Comparison of ENCODE assay signal across 8 mouse cellular contexts in the genomic region with DNA sequence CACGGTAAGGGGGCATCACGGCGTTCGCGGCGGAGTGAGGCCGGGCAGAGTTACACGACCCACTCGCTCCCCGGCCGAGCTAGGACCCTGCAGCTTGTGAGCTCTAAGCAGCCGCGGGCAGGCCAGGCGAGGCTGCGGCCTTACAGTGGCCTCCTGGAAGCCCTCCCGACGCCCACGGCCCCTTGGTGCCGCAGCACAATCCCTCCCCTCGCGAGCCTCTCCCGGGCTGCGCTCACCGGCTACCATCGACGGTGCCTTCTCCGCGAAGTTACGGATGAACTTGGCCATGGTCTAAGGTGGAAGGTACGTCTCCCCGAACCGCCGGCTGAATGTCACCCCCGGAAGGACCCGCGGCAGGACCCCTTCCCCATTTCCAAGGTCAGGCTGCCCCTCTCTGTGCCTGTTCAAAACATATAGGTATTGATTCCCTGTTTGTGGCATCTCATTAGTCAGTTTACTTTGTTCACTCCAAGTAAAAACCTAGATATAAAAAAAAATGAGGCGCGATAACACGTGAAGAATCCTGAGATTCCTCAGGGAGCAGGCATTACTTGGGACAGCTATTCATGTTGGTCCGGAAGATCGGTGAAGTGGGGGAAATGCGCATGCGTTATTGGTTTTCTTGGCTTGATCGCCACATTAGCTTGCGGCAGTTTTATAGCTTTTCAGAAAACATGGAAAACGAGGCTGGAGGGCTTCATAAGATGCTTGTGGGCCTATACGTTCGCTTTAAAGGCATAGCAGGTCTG. TPM values are rescaled to one million over a fixed set of nuclear protein-coding genes. Genes with fewer than 3 reads are reported as not detected.
A peak's percentile ranks its signal among the peaks of the same experiment; 100 is the strongest.
DNase-seq lines count a peak whose midpoint lies in the region; ATAC-seq and TF ChIP-seq lines count a peak whose summit lies in the region.

A gene (minus strand): TSS at position 369 of the 749 bp plus-strand sequence.

- H3K4me1 ChIP-seq in cortical plate, adult 2 months (ENCODE audit: control insufficient read depth, insufficient read depth, low read length): no peaks in the 10 kb centered on the region
- peaks cover 25% of the 10 kb centered on the region for H3K4me1 ChIP-seq in megakaryocyte, embryonic 14.5 days

- peaks cover 33% of the 10 kb centered on the region for H3K36me3 ChIP-seq in megakaryocyte, embryonic 14.5 days (replicated peaks; ENCODE audit: low read length)

- no peak for TF ChIP-seq CTCF in cortical plate, adult 2 months (IDR thresholded peaks at IDR 0.05; ENCODE audit: extremely low read depth, insufficient read depth, low read length)

- peak; percentile 60; the same call in 1 of the 2 replicates for TF ChIP-seq POLR2A in cortical plate, adult 2 months (IDR thresholded peaks at IDR 0.05; ENCODE audit: extremely low read depth, insufficient read depth, low read length)

- H3K4me3 ChIP-seq in cortical plate, adult 2 months (ENCODE audit: insufficient read depth, low read length): peak within 1 kb of the TSS; percentile 99
- peak within 1 kb of the TSS; percentile 99 for H3K4me3 ChIP-seq in megakaryocyte, embryonic 14.5 days (replicated peaks)

- H3K27ac ChIP-seq in cortical plate, adult 2 months (ENCODE audit: insufficient read depth, low read length): peak within 1 kb of the TSS; percentile 95

- H3K27me3 ChIP-seq in megakaryocyte, embryonic 14.5 days (replicated peaks): no peaks in the 10 kb centered on the region

- no peaks in the 10 kb centered on the region for H3K9me3 ChIP-seq in megakaryocyte, embryonic 14.5 days

- peak; percentile 68 to 78 for DNase-seq in gastrocnemius, adult 8-10 months (ENCODE audit: low spot score in 2 of 2)
- DNase-seq in hindlimb bud, embryonic 11.5 days (ENCODE audit: extremely low spot score, low read depth, low spot score): peak; percentile 99
- peak; percentile 78 to 80 for DNase-seq in left cerebral cortex, adult 8-10 months (ENCODE audit: low spot score in 2 of 2)
- DNase-seq in right cerebral cortex, postnatal 10 days (ENCODE audit: low spot score in 2 of 2): peak; percentile 88 to 92
- peak; percentile 67 for DNase-seq in urinary bladder, postnatal 25 days (ENCODE audit: low spot score)

- ATAC-seq in activated CD4-positive, CD25-positive, alpha-beta regulatory T cell, adult 4 months: peak; percentile 52

RNA-seq across cellular contexts. Expression of the gene that starts here (rescaled TPM):
- polyA plus RNA-seq in activated CD4-positive, CD25-positive, alpha-beta regulatory T cell, adult 4 months (2017; shearing (Covaris generic)): 100 to 1,000 TPM; 538 to 670 TPM
- polyA plus RNA-seq in cortical plate, adult 2 months (2012; rRNA removed): 755 and 827 TPM in 2 replicates
- total RNA-seq in gastrocnemius, adult 8-10 months (2022): 100 to 1,000 TPM; 642 to 789 (median 713) TPM
- 100 to 1,000 TPM; 275 to 372 (median 321) TPM for total RNA-seq in left cerebral cortex, adult 8-10 months (2022)
- polyA plus RNA-seq in megakaryocyte, embryonic 14.5 days (2012; ENCODE audit: insufficient read depth, low replicate concordance): 26.7 and 39.7 TPM in 2 replicates

Comparison
In these comparisons a context has a peak if more than half of its experiments do, and no peak if none do; other contexts are left out.
1. Peak in every context shown above with its lines: DNase-seq, ATAC-seq, H3K4me3 ChIP-seq and H3K27ac ChIP-seq.
2. RNA of the gene that starts here (polyA plus RNA-seq): 755 to 827 TPM in cortical plate, adult 2 months and 538 to 670 TPM in activated CD4-positive, CD25-positive, alpha-beta regulatory T cell, adult 4 months; 26.7 to 39.7 TPM in megakaryocyte, embryonic 14.5 days; every median in the first group is over 10 times any median in the second.